Mouse (Mus musculus) lung, postnatal 0 days (tissue): ENCODE results near the gene Fgd5. TPM values are rescaled to one million over a fixed set of nuclear protein-coding genes. Genes with fewer than 3 reads are reported as not detected.
A peak's percentile ranks its signal among the peaks of the same experiment; 100 is the strongest.

Source experiments
- ATAC-seq: fragments of 200-750 bp; cut with Nextera tagmentation; 2 replicates; pipeline ENCODE4 v1.8.0; 2017; ENCODE audit warnings: moderate library complexity
- DNase-seq: peaks from one replicate; pipeline ENCODE4 v3.0.0-alpha.2; 2016; ENCODE audit warnings: low spot score
- H3K27ac ChIP-seq: fragments of 300-500 bp; sonication (generic); 2 replicates; pipeline ENCODE4 v1.5.1; 2014; ENCODE audit warnings: antibody characterized with exemption, mild to moderate bottlenecking, low read length, mixed read lengths
- H3K27me3 ChIP-seq: fragments of 300-500 bp; sonication (generic); replicated peaks from 2 replicates; pipeline ENCODE4 v1.6.1; 2014; ENCODE audit warnings: low read length, mixed read lengths; ENCODE audit not compliant: insufficient read depth
- H3K36me3 ChIP-seq: fragments of 300-500 bp; sonication (generic); 2 replicates; pipeline ENCODE4 v1.6.1; 2014; ENCODE audit warnings: low read length, mixed read lengths; ENCODE audit not compliant: insufficient read depth
- H3K4me1 ChIP-seq: fragments of 300-500 bp; sonication (generic); 2 replicates; pipeline ENCODE4 v1.6.1; 2014; ENCODE audit warnings: antibody characterized with exemption, low read depth, low read length, mixed read lengths; ENCODE audit not compliant: insufficient read depth
- H3K4me2 ChIP-seq: fragments of 300-500 bp; sonication (generic); replicated peaks from 2 replicates; pipeline ENCODE4 v1.6.1; 2014; ENCODE audit warnings: low read depth, mild to moderate bottlenecking, low read length, moderate library complexity, mixed read lengths
- H3K4me3 ChIP-seq: fragments of 300-500 bp; sonication (generic); 2 replicates; pipeline ENCODE4 v1.5.1; 2014; ENCODE audit warnings: low read depth, low read length
- H3K9ac ChIP-seq: fragments of 300-500 bp; sonication (generic); replicated peaks from 2 replicates; pipeline ENCODE4 v1.6.1; 2014; ENCODE audit warnings: low read depth, mild to moderate bottlenecking
- H3K9me3 ChIP-seq: fragments of 300-500 bp; sonication (generic); 2 replicates; pipeline ENCODE4 v1.6.1; 2016; ENCODE audit warnings: low read length, mixed read lengths
- CTCF ChIP-seq: IDR thresholded peaks from 2 replicates; pipeline ENCODE4 v1.5.1; 2016; ENCODE audit warnings: antibody characterized with exemption, mild to moderate bottlenecking
- EP300 ChIP-seq: IDR thresholded peaks from 2 replicates; pipeline ENCODE4 v1.6.1; 2016; ENCODE audit warnings: antibody characterized with exemption, mild to moderate bottlenecking, control low read depth
- WGBS: fragments of 180-500 bp; shearing (Covaris S2); extraction: QIAGEN DNeasy Blood & Tissue Kit; methylation state at CpG from one replicate; pipeline ENCODE4 v1.1.7; 2014; 5-methylcytosine and 5-hydroxymethylcytosine counted together
- polyA plus RNA-seq: library from polyadenylated mRNA; unstranded; fragments of >200 nt; fragmentation: Nextera tagmentation; extraction: Ambion mirVana; gene quantifications from 2 replicates; pipeline ENCODE4 v1.2.1, GENCODE M21; 2015

The Fgd5 gene
- polyA plus RNA-seq, 1 experiment from 2014 or later, result 19.2 TPM

- no peak for ATAC-seq
- H3K9me3 ChIP-seq, result no peaks in the 10 kb centered on the region
- 66% methylated on average over 2 of the region's 2 CpGs for WGBS
- H3K4me3 ChIP-seq, result no peak overlapping the region
- no peaks in the 10 kb centered on the region for H3K36me3 ChIP-seq
- no peaks in the 10 kb centered on the region for H3K4me1 ChIP-seq
- TF ChIP-seq EP300 (no peak), CTCF (peak; percentile 30; the same call in 1 of the 2 replicates)
- H3K27me3 ChIP-seq, result no peaks in the 10 kb centered on the region
- H3K4me2 ChIP-seq, result no peak overlapping the region
- no peak overlapping the region for H3K9ac ChIP-seq
- DNase-seq, result peak; percentile 64
- no peak overlapping the region for H3K27ac ChIP-seq
Observed at GRCm38 (mm10) chr6:92100679-92101360, 122.1 kb downstream of the Fgd5 start.

- Histone ChIP-seq H3K4me1 (no peaks in the 10 kb centered on the region), H3K4me2 (no peak overlapping the region), H3K4me3 (no peak overlapping the region), H3K9me3 (no peaks in the 10 kb centered on the region), H3K36me3 (no peaks in the 10 kb centered on the region), H3K9ac (no peak overlapping the region), H3K27ac (no peak overlapping the region), H3K27me3 (no peaks in the 10 kb centered on the region)
- no peak for DNase-seq
- TF ChIP-seq EP300 (no peak), CTCF (no peak)
- ATAC-seq, result no peak
Observed at GRCm38 (mm10) chr6:92124547-92124946, 145.9 kb downstream of the Fgd5 start.

Other genes starting within 250 kb of the Fgd5 start
- 0.16 and 0.35 TPM in 2 replicates for gene Grip2, start 151.6 kb upstream of the Fgd5 start, polyA plus RNA-seq
- gene Ccdc174, start 100.8 kb upstream of the Fgd5 start, polyA plus RNA-seq, result 32.2 and 32.7 TPM in 2 replicates
- gene 4930590J08Rik, start 76.1 kb upstream of the Fgd5 start, polyA plus RNA-seq, result 0.19 TPM in 2 replicates
- gene Nr2c2, start 112.5 kb downstream of the Fgd5 start, polyA plus RNA-seq, result 14.7 and 15.7 TPM in 2 replicates
- gene Mrps25, start 205.2 kb downstream of the Fgd5 start, polyA plus RNA-seq, result 26.5 and 33.9 TPM in 2 replicates
- 14.3 and 16.0 TPM in 2 replicates for gene Rbsn, start 236.0 kb downstream of the Fgd5 start, polyA plus RNA-seq